Mouse (Mus musculus) natural killer cell, adult 2 months (primary cell): ENCODE measurements at regions not wholly inside any gene's neighbourhood (a gene's known extent, or its start where the extent isn't known, plus 50 kb on each side); places are given as distances from the start of the nearest gene placed in this dataset.

Experiments used
- DNase-seq, 2 experiments: peaks; one replicate each; pipeline ENCODE4 v3.0.0; 2022; ENCODE audit warnings: low spot score in 2 of 2

- DNase-seq = no peak
Observed at GRCm38 (mm10) chr15:61297447-61298208, 374.8 kb upstream of the A1bg start.

DNA sequence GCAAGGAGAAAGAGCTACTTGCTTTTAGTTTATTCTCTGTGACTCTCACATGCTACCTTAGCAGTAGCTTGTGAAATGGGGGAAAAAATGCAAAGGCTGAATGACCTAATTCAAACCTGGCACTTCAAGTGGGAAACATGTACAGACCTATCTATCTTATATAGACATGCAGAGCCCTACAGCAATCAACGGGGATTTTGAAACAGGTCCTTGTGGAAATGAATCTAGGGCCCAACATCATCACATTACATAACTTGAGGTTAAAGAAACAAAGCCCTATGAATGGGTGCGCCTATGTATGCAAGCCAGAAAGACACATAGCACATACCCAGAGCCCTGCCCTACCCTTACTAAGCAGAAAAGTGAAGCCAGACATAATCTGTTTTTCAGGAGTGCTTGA lies 371.8 kb upstream of the A1bg start:
- DNase-seq = no peak

DNA sequence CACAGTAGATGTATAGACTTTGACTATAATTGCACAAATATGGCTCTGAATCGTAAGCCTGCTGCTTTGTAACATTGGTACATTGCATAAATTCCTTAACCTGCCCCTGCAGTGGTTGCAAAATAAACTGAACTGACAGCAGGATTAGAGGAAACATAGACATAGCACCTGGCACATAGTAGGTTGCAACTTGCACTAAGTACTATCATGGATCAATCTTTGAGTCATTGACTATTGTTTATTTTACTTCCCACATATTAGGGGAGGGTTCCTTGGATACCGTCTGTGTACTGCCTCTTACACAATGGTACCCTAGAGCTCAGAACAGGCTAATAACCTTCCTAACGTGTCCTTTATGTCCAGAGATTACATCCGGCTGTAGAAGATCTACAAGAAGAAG lies 371.3 kb upstream of the A1bg start:
- DNase-seq = no peak

DNA sequence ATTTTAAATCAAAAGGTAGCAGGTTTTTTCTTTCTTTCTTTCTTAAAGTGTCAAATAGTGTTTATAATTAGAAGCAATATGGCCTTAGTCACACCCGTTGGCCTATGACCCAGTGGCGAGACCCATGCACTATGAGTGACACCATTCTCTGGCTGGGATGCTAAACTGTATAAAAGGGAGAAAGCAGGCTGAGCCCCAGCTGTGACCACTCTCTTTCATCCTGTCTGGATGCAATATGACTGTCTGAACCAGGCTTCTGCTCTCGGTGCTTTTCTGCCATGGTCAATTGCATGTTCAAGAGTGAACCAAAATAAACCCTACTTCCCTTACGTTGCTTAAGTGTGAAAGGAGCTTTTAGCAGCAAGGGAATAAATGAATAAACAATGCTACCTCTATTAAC lies 346.0 kb upstream of the A1bg start:
- no peak for DNase-seq

GRCm38 (mm10) chr15:61259047-61259446 lies 336.2 kb upstream of the A1bg start:
- no peak for DNase-seq

GRCm38 (mm10) chr15:61244511-61244910 lies 321.7 kb upstream of the A1bg start:
- no peak for DNase-seq

- DNase-seq = no peak
Observed at GRCm38 (mm10) chr15:61242161-61242681, 319.4 kb upstream of the A1bg start.

DNA sequence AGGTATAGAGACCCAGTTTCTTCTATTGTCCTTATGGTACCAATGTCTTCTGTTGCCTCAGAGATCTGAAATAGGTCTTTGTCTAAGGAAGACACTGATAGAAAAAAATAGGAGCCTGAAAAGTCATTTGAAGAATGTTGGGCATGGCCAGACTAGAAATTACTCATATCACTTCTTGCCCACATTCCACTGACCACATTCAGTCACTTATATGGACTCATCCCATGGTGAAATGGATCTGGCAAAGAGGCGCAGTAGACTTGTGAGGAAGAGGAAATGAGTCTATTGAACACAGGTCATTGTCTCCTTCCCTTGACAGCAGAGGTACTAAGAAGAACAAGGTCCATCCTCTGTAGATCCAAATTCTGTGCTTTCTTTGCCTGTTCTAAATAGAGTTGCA lies 318.9 kb upstream of the A1bg start:
- no peak for DNase-seq

DNA sequence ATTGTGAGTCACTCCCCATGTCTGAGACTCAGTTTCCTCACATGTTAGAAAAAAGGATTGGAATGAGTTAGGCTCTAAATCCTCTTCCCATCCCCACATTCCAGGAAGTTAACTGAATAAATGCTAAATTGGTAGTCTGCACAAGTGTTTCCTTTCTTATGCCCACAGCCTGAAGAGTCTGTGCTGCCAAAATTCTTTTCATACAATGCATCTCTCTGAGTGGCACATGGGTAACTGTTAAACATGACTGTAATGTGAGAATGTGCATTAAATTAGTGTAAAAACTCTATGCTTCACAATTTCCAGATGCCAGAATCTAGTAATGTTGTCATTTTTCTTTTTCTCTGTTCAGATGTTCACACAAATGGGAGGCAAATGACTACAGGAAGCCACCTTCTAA lies 317.5 kb upstream of the A1bg start:
- no peak for DNase-seq

- DNase-seq = no peak
Observed at GRCm38 (mm10) chr15:61239414-61239813, 316.6 kb upstream of the A1bg start.

DNA sequence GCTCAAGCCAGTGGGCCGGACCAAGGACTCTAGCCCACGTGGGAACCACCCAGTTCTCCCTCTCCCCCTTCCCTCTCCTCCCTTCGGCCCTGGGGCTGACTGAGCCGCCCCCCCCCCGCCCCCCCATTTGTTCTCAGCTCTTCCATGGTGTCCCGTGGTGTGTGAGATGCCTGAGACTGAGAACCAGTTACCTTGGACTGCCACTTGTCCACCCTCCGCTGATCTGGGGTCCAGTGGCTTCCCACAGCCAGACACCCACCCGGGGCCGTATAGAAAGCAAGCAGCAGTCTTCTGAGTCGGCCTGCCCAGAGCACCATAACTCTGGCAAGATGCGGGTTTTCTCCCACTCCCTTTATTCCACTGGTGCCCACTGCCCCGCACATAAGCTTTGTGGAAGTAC lies 316.2 kb upstream of the A1bg start:
- no peak for DNase-seq

DNA sequence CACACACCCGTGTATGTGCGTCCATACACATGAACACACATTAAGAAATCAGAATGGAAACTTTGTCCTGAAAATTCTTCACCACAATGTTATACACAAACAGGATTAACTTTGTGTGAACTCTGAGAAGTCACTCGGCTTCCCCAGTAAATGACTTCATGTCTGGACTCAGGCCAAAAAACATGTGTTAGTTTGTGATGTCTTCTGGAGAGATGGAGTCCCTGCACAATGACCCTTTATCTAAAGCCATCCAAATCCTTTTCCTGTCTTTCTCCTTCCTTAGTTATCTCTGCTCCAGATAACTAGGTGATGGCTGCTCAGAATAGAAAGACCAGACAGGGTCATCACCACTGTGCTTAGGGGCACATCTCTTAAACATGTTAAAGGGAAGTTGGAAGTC lies 306.8 kb upstream of the A1bg start:
- no peak for DNase-seq

DNA sequence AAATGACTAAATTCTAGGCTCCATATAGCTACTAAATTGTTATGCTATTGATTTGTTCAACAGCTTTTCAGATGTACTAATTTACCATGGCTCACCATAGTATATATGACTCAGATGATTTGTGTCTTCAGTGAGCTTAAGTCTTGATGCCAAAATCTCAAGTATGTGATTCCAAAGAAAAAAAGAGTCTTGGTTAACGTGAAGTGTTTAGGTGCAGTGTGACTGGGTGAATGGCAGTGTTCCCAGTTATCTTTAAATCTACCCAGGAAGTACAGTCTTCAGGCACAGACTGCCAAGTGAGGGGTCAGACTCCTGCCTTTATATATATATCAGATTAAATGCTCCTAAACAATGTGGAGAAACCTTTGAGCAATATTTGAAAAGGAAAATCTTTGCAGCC lies 300.1 kb upstream of the A1bg start:
- DNase-seq = no peak

DNA sequence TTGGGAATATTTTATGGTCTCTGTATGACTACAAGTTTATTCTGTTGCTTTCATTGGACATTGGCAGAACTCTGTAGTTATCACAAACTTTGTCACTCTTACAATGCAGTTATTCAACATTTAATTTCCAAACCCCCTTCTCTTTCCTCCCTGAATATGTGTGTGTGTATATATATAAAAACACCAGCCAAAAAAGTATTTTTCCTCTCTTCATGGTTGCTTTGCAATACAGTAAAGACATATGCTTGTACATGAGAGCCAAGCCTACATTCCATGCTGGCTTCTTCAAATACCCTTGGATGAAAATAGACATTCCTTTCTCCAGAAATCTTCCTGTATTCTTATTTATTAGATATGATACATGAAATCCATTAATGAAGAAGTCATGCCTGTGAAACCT lies 287.3 kb upstream of the A1bg start:
- no peak for DNase-seq

- no peak for DNase-seq
Observed at GRCm38 (mm10) chr15:61189981-61190380, 267.2 kb upstream of the A1bg start.

GRCm38 (mm10) chr15:61189481-61189880 lies 266.7 kb upstream of the A1bg start:
- DNase-seq = no peak

DNA sequence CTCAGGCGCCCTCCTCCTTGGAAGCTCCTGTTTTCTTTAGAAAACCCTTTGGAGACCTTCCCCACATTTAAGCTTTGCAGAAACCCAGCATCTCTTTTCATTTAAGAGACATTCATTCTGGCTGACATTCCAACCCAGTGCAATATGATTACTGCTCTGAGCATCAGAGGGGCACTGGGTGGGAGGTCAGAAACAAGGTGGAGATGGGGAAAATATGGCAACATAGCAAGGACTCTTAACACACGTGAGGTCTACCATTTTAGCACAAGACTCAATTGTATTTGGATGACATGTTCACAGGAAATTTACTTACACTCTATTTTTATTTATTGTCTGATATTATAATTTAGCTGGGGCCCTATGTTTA lies 261.8 kb upstream of the A1bg start:
- DNase-seq = no peak

DNA sequence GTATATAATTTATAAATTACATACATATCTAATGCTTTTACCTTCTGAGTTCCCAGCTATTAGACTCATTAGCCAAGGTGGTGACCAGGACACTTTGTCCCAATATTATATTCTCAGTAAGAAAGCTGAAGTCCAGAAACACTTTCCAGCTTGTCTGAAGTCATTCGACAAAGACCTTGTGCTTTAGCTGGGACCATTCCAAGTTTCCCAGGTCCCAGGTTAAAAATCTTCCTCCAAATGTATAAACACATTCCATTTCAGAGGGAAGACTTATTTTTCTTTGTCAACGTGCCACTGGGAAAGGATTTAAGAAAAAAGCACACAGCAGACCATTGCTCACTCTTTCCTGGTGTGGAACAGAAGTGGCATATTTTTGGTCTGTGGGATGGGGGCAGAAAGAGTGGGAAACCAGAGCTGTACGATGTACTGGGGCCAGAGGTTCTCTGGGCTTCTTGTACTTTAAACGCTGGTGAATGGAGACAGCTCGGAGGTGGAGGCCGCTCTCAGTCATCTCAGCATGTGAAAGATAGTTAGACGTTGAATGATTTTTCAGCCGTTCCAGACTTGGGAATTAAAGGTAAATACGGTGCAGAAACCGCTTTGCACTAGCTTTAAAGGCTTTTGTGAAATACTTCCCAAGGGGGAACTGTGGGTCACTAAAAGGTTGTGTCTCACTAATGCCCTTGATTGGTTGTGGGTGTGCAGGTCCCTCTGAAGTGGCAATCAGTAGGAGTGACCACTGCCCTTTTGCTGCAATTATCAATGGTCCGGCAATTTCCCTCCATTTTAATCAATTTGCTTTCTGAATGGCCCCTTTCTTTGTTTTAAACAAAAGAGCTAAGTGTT lies 261.2 kb upstream of the A1bg start:
- no peak for DNase-seq

GRCm38 (mm10) chr15:61183291-61183690 lies 260.5 kb upstream of the A1bg start:
- DNase-seq = no peak

- no peak for DNase-seq
Observed at GRCm38 (mm10) chr15:61168842-61169416, 246.1 kb upstream of the A1bg start.

DNA sequence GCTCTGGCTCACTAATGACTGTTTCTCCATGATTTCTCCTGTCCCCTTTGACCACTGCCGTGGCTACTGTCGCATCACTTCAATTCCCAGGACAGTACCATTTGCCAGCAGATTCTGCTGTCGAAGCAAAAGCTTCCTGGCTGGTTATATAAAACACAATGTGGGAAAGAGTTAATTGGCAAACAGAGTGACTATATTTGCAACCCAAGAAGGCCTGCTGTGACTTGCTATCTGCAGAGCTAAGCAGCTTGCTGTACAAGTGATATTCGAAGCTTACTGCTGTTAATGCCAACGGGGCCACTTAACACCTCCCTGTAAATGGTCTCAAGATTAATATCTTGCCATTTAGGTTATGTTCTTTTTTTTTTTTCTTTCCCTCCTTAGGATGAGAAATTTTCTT lies 242.2 kb upstream of the A1bg start:
- DNase-seq = no peak

DNA sequence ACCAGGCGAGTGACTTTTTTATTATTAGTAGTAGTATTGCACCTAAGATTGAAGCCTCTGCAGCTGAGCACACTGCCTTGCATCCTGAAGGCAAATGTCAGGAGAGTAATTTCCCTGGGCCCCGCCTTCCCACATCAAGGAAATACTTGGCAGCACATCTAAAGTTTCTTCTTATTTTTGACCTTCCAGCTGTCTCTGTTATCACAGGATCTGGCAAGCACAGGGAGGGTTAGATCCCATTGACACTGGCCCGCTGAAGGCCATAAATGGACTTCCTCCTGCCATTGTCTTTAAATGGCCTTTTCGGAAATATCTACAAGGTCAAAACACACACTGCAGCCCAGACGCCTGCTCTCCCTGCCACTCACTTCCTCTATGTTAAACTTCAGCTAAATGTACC lies 238.6 kb upstream of the A1bg start:
- no peak for DNase-seq

GRCm38 (mm10) chr15:61160666-61161065 lies 237.9 kb upstream of the A1bg start:
- no peak for DNase-seq
